Mouse (Mus musculus) adrenal gland, adult 8-10 months (tissue): ENCODE measurements around the gene Habp4. TPM values are rescaled to one million over a fixed set of nuclear protein-coding genes. Genes with fewer than 3 reads are reported as not detected.

Experiments
- DNase-seq: peaks from one replicate; pipeline ENCODE4 v3.0.0; 2022
- total RNA-seq, 4 experiments: library from RNA; stranded (reverse); gene quantifications; 2 replicates each; pipeline ENCODE4 v1.2.4; 2022

Gene Habp4
- total RNA-seq = 10 to 100 TPM; 33.4 to 57.7 (median 43.0) TPM

GRCm38 (mm10) chr13:64161548-64161915 is at the start of gene Habp4:
Gene Habp4 (plus strand): TSS chr13:64161824.
- DNase-seq = peak; percentile 98

DNA sequence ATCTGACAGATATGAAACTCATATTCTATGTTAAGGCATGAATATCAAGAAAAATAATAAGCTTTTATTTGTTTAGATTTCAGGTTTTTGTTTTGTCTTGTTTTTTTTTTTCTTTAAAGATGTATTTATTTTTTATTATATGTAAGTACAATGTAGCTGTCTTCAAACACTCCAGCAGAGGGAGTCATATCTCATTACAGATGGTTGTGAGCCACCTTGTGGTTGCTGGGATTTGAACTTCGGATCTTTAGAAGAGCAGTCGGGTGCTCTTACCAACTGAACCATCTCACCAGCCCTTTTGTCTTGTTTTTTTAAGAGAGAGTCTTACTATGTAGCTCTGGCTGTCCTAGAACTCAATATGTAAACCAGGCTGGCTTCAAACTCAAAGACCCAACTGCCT is 44.2 kb upstream of the Habp4 start:
- DNase-seq = no peak

DNA sequence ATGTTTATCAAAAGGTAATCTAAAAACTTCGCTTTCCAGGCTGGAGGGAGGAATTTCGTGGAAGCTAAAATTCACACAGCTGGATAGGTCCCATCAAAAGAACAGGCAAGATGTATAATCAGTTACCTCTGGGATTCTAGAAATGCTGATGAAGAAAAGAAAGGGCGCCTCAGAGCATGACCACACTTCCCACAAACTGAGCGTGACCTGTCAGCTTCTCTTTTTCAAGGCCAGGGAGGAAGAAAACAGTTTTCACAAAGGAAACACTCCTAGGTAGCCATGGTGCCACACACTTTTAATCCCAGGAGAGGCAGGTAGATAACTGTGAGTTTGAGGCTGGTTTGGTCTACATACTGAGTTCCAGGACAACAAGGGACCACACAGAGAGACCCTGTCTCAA is 40.9 kb upstream of the Habp4 start:
- no peak for DNase-seq

DNA sequence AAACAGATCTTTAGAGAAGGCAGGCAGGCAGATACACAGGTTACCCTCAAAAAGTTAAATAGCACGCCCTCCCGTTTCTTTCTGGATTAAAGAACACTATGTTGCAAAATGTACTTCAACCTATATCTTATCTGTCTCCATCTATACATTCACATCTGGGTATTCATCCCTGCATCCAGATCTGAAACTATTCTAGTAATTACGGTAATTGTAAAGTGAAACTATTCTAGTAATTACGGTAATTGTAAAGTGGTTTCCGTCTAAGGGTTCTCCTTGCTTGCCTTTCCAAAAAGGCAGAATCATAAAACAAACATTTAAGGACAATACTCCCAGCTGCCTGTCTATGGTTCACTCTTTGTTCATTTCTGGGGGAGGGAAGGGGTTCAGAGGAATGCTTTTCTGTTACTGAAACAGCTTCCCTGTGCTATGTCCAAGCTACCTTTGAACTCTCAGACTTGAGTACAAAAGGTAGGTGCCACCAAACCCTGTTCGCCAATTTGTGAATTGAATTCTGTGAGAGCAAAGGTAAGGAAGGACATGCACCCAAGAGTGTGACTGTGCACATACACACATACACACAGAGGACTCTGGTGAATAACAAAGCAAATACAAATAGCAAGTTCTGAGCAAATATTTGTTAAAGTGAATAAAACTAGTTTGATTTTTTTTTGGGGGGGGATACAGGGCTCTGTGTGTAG is 38.0 kb upstream of the Habp4 start:
- no peak for DNase-seq

GRCm38 (mm10) chr13:64124886-64125285 is 36.7 kb upstream of the Habp4 start:
- no peak for DNase-seq

GRCm38 (mm10) chr13:64126316-64126715 is 35.3 kb upstream of the Habp4 start:
- DNase-seq = no peak

DNA sequence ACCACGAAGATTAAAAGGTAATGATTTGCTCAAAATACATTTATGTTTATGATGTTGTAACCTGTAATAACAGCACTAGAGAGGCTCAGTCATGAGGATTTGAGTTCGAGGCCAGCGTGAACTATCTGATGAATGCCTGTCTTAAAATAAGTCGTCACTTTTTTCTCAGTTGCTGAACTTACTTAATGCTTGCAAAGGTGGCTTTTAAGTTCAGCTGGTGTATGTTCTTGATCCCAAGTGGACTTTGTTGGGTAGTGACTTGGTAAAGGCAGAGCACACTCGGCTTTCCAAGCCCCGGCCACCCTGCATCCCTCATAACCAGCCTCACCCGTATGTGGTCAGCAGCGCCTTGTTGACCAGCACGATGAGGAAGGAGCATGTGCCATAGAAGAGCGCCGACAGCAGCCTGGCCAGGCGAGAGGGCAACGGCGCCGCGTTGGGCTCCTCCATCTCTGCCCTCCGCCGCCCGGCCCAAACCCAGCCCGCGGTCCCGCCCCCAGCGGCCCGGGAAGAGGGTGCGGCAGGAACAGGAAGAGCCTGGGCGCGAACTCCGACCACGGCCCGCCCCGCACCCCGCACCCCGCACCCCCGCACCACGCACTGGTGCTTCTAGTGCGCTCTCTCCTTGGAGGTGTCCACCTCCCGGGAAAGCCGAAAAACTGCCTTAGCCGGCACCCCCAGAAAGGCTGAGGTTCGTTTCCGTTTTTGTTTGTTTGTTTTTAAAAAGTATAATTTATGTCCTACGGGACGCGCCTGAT is 32.6 kb upstream of the Habp4 start, which contains the start of gene Slc35d2:
Slc35d2 (minus strand) TSS at position 511 of the 758 bp plus-strand sequence.
- peak; percentile 54 for DNase-seq

GRCm38 (mm10) chr13:64129616-64130375 is 31.8 kb upstream of the Habp4 start:
- peak; percentile 42 for DNase-seq

DNA sequence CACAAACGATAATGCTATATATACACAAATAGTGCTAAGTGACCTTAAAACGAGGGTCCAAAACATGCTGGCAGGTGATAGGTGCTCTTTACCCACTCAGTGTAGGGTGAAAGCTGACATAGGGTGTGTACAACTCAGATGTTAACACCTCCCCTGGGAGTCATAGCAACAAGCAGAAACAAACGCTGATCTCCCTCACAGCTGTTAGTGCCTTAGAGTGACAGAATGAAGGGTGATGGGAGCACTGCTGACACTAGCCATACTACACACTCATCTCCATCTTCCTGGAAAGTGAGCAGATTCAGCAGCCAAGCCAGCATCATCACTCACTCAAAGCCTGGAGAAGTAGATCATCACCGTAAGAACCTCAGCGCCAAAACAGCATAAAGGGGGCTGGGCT is 11.5 kb upstream of the Habp4 start:
- no peak for DNase-seq

GRCm38 (mm10) chr13:64152241-64152669 is 9.4 kb upstream of the Habp4 start:
- DNase-seq = peak; percentile 86

GRCm38 (mm10) chr13:64152671-64153082 is 8.9 kb upstream of the Habp4 start:
- DNase-seq = no peak

DNA sequence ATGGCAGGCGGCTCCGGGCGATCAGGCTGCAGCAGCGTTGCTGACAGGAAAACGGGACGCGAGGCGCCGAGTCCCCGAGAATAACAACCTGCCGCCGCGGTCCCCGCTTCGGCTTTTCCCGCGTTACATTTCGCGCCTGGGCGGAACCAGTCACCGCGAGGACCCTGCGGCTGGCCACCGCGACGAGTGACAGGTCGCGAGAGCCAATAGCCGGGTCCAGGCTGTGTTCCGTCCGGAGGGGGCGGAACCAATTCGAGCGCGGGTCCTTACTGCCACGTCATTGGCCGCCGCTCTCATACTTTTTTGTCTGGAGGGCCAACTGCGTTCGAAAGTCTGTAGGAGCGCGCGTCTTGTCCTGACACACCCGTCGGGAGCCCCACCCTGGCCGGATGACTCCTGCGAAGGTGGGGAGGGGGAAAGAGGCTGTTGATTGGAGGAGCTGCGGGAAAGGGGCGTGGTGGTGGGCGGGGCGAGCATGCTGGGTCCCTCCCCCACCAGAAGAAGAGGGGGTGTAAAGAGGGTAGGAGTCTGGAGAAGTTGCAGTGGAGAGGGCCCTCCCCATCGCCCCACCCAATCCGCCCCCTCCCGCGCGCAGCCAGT is 8.4 kb upstream of the Habp4 start, which contains the start of gene Zfp367:
Zfp367 (minus strand) TSS at position 120 of the 600 bp plus-strand sequence.
- DNase-seq = peak; percentile 100

DNA sequence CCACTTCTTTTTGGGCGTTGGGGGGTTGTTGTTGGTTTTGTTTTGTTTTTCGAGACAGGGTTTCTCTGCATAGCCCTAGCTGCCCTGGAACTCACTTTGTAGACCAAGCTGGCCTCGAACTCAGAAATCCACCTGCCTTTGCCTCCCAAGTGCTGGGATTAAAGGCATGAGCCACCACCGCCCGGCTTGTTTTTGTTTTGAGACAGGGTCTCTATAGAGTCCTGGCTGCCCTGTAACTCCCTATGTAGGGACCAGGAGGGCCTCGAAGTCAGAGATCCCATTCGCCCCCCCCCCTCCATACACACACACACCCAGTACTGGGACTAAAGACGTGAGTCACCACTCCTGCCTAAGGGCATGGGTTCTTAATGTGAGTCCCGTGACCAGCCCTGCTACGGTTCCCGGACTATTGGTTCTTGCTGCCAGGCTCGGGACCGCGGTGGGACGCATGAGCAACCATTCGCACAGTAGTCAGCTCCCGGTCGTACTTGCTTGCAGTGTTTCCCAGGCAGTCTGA is 7.8 kb upstream of the Habp4 start:
- DNase-seq = peak; percentile 64

DNA sequence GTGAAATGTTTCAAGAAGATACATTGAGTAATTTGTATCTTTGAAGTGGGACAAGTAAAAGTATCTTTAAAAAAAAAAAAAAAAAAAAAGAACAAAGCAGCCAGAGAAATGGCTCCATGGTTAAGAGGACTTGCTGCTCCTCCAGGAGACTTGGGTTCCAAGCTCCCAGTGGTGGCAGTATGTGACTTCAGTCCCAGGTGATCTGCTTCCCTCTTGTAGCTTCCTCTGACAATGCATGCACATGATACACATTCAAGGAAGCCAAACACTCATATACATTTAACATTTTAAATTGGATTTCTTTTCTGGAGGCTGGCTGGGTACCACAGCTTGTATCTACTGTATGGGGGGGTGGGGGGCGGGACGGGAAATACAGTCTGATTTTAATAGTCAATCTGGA is 7.0 kb upstream of the Habp4 start:
- DNase-seq = no peak

DNA sequence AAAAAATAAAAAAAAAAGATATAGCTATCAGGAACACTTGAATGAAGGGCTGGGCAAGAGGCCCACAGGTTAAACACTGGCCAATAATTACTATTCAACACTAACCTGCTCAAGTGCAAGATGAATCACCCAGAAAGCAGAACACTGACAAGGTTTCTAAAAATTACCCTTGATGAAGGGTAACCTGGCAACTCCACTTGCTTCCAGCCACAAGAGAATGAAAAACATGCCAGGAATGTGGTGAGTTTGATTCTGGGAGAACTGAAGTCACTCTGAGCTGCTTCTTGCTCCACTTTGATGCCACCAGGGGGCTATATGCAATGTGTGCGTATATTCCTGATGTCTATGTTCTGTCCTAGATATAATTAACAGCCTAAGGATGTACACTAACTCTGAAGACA is 6.5 kb upstream of the Habp4 start:
- DNase-seq = no peak

- DNase-seq = no peak
Observed at GRCm38 (mm10) chr13:64156966-64157365, 4.7 kb upstream of the Habp4 start.

- peak; percentile 31 for DNase-seq
Observed at GRCm38 (mm10) chr13:64161916-64162611, 440 bp downstream of the Habp4 start.

GRCm38 (mm10) chr13:64162626-64163025 is 1.0 kb downstream of the Habp4 start:
- DNase-seq = no peak

DNA sequence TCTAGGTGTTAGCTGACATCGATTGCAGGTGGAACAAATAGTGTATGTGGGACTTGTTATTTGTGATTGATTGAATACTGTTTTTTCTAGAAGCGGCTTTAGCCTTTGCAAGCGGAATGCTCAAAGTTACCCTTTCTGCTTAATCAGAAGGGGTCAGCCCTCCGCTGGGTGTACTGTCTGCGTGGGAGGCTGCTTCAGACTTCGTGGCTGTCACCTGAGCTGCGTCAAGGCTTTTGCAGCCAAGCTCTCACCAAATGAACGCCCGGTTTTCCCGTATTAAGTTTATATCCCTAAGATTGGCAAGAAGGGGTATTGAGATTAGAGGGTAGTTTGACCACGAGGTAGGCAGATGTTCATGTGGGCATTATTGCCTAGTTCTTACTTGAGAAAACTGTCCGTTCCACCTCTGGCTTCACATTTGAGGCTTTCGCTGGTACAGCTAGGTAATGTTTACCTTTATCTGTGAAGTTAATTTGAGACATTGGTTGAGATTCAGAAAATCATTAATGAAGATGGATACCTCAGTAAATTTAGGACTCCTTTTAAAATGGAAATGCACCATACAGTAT is 1.6 kb downstream of the Habp4 start:
- DNase-seq = no peak

GRCm38 (mm10) chr13:64169746-64170145 is 8.1 kb downstream of the Habp4 start:
- DNase-seq = no peak

DNA sequence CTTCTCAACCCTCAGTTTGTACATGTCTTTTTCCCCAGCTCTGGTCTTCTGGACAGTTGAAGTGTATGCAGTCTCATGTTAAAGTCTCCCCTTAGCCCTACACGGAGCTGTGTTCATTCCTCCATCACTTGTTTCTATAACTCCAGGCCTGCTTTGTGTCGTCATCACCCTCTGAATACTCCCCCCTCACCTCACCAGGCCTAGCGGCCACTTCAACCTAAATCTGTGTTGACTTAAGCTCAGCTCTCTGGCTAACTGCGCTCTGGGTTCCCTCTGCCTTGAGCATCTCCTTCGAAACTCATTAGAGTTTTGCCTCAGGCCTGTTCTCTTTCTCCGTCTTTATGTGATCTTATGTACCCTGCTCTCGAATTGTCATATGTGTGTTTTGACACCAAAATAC is 16.4 kb downstream of the Habp4 start:
- DNase-seq = no peak
